Mouse (Mus musculus) stomach, embryonic 14.5 days (tissue): ENCODE measurements around the gene Hist1h2an. TPM values are rescaled to one million over a fixed set of nuclear protein-coding genes. Genes with fewer than 3 reads are reported as not detected.
"Not testable (repeated sequence)": the region's sequence is repeated elsewhere in the genome, so short reads cannot be mapped to it uniquely, and the experiment has no call there.

Experiments
- ATAC-seq: fragments of 200-750 bp; cut with Nextera tagmentation; 2 replicates; pipeline ENCODE4 v1.8.0; 2017; ENCODE audit warnings: low read depth, moderate TSS enrichment; ENCODE audit not compliant: insufficient number of reproducible peaks, insufficient read depth, low FRiP score
- H3K27ac ChIP-seq: fragments of 300-500 bp; sonication (generic); 2 replicates; pipeline ENCODE4 v1.5.1; 2014; ENCODE audit warnings: mild to moderate bottlenecking, low read length, moderate library complexity, mixed read lengths
- H3K27me3 ChIP-seq: fragments of 300-500 bp; sonication (generic); 2 replicates; pipeline ENCODE4 v1.6.1; 2014; ENCODE audit warnings: low read length, control low read depth, mixed read lengths; ENCODE audit not compliant: control insufficient read depth, insufficient read depth
- H3K36me3 ChIP-seq: fragments of 300-500 bp; sonication (generic); 2 replicates; pipeline ENCODE4 v1.6.1; 2014; ENCODE audit warnings: mild to moderate bottlenecking, control low read depth, low read length, moderate library complexity, mixed read lengths; ENCODE audit not compliant: control insufficient read depth, insufficient read depth
- H3K4me1 ChIP-seq: fragments of 300-500 bp; sonication (generic); 2 replicates; pipeline ENCODE4 v1.6.1; 2014; ENCODE audit warnings: low read length, control low read depth, mixed read lengths; ENCODE audit not compliant: control insufficient read depth, insufficient read depth
- H3K4me2 ChIP-seq: fragments of 300-500 bp; sonication (generic); replicated peaks from 2 replicates; pipeline ENCODE4 v1.6.1; 2014; ENCODE audit warnings: low read depth, low read length, control low read depth
- H3K4me3 ChIP-seq: fragments of 300-500 bp; sonication (generic); 2 replicates; pipeline ENCODE4 v1.5.1; 2014; ENCODE audit warnings: low read depth, low read length, control low read depth
- H3K9ac ChIP-seq: fragments of 300-500 bp; sonication (generic); replicated peaks from 2 replicates; pipeline ENCODE4 v1.6.1; 2014; ENCODE audit warnings: low read depth, mild to moderate bottlenecking, control low read depth, low read length, moderate library complexity, mixed read lengths
- H3K9me3 ChIP-seq: fragments of 300-500 bp; sonication (generic); 2 replicates; pipeline ENCODE4 v1.6.1; 2016; ENCODE audit warnings: low read depth, low read length, control low read depth; ENCODE audit not compliant: control insufficient read depth
- WGBS: fragments of 180-500 bp; shearing (Covaris S2); extraction: QIAGEN DNeasy Blood & Tissue Kit; methylation state at CpG from one replicate; pipeline ENCODE4 v1.1.7; 2014; 5-methylcytosine and 5-hydroxymethylcytosine counted together
- polyA plus RNA-seq: library from polyadenylated mRNA; unstranded; fragments of >200 nt; fragmentation: Nextera tagmentation; extraction: Ambion mirVana; gene quantifications from 2 replicates; pipeline ENCODE4 v1.2.1, GENCODE M21; 2014

Gene Hist1h2an
- polyA plus RNA-seq, 1 experiment from 2014 or later: 11.4 TPM

DNA sequence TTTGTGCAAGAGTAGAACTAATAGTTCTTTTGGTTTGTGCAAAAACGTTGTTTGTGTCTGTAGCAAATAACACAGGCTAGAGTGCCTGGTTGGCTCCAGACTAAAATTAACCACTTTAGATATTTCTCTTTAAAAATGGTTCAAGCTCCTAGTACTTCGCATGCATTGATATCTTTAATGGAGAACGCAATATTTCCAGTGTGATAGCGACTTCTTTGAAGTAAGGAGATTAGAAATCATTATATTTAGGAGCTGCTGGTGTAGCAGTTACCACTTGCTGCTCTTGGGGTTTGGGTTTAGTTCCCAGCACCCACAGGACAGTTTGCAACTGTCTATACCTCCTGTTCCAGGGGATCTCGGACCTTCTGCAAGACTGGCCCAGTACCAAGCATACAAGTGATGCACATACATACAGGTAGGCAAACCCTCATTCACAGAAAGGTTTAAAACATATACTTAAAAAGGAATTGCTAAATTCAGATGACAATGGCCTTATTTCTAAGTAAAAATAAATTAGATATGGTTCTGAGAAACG, 5.9 kb downstream of the Hist1h2an start:
- Histone ChIP-seq H3K36me3 (no peaks in the 10 kb centered on the region), H3K27me3 (no peaks in the 10 kb centered on the region), H3K27ac (peak overlapping the region; percentile 97; the same call in 1 of the 2 replicates), H3K4me2 (peak overlapping the region; percentile 98), H3K9me3 (no peaks in the 10 kb centered on the region), H3K9ac (no peak overlapping the region), H3K4me3 (peak overlapping the region; percentile 65), H3K4me1 (peaks cover 13% of the 10 kb centered on the region; the same call in 1 of the 2 replicates)
- ATAC-seq: no peak
- WGBS: 41% methylated on average over 6 of the region's 6 CpGs

DNA sequence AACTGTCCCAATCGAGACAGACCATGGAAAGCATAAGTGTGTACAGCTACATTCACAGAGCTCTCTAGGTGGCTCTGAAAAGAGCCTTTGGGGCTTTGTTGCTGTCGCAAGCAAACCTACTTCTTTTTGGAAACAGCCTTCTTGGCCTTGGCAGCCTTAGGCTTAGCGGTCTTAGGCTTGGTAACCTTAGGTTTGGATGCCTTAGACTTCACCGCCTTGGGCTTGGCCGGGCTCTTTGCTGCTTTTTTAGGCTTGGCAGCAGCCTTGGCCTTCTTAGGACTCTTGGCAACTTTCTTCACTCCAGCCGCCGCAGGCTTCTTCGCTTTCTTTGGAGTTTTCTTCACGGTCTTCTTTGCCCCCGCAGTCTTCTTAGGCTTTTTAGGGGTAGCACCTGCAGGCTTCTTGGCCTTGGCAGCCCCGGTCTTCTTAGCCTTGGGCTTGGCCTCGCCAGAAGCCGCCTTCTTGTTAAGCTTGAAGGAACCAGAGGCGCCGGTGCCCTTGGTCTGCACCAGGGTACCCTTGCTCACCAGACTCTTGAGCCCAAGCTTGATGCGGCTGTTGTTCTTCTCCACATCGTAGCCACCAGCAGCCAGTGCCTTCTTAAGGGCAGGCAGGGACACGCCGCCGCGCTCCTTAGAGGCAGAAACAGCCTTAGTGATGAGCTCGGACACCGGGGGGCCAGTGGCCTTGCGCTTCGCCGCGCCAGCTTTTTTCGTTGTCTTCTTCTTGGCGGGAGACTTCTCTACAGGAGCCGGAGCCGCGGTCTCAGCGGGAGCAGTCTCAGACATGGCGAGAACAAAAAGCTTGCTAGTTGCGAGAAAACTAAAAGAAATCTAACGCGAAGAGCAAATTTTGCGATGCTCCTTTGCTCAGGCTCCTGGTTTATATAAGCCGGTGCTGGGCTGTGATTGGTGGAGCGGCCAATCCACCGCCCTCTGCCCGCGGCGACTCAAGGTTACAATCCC, 7.0 kb downstream of the Hist1h2an start, which contains the start of gene Hist1h1b:
TSS of gene Hist1h1b (minus strand) at position 859 of the 965 bp plus-strand sequence.
- H3K4me1 ChIP-seq: peaks cover 7% of the 10 kb centered on the region; the same call in 1 of the 2 replicates
- no peaks in the 10 kb centered on the region for H3K9me3 ChIP-seq
- under 1% methylated on average over 44 of the region's 44 CpGs for WGBS
- H3K27me3 ChIP-seq: no peaks in the 10 kb centered on the region
- peak within 1 kb of the TSS; percentile 97 for H3K27ac ChIP-seq
- H3K36me3 ChIP-seq: no peaks in the 10 kb centered on the region
- peak within 1 kb of the TSS; percentile 89 for H3K9ac ChIP-seq
- peak; percentile 42; the same call in 1 of the 2 replicates for ATAC-seq
- H3K4me2 ChIP-seq: peak within 1 kb of the TSS; percentile 98
- peak within 1 kb of the TSS; percentile 65 for H3K4me3 ChIP-seq

DNA sequence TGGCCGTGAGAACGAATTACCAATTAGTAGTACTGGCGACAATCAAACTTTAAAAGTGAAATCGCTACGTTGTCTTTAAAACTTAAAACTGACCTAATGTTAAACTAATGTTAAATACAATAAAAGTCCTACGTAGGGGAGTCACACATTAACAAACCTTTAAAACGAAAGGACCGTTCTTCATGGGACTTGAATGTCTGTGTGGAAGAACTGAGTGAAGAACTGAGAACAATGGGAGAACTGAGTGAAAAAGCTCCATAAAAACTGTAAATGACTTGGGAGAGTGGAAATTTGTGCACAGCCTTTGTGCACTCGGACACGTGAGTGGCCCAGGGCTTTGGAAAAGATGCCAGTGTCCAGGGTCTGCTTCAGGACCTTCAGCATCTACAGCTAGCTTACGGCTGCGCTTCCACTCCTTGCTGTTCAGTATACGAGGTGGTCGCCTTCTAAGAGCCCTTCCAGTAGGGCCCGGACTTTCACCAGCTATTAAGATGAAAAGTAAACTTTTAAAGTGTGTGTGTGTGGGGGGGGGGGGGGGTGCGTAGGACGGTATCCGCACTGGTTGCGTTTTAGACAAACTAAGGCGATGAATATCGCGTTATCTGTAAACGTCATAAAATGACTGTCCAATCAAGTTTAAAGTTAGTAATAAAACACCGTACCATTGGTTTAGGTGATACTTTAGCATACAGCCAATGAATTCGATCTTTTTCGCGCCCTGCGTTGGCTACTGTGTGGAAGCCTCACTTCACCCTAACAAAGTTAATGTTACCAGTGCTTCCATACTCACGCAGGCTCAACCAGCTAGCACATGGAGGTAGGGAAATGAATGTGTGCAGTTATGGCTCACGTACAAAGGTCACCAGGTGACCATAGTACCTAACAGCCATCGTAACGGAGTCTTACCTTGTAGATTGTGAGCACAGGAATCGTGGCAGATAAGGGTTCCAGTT, 7.9 kb downstream of the Hist1h2an start:
- Histone ChIP-seq H3K27me3 (no peaks in the 10 kb centered on the region), H3K27ac (peak overlapping the region; percentile 97), H3K4me2 (peak overlapping the region; percentile 98), H3K9me3 (no peaks in the 10 kb centered on the region), H3K36me3 (no peaks in the 10 kb centered on the region), H3K4me3 (peak overlapping the region; percentile 65), H3K4me1 (peaks cover 4% of the 10 kb centered on the region; the same call in 1 of the 2 replicates), H3K9ac (peak overlapping the region; percentile 89)
- peak; percentile 81 for ATAC-seq
- WGBS: 4% methylated on average over 33 of the region's 33 CpGs

DNA sequence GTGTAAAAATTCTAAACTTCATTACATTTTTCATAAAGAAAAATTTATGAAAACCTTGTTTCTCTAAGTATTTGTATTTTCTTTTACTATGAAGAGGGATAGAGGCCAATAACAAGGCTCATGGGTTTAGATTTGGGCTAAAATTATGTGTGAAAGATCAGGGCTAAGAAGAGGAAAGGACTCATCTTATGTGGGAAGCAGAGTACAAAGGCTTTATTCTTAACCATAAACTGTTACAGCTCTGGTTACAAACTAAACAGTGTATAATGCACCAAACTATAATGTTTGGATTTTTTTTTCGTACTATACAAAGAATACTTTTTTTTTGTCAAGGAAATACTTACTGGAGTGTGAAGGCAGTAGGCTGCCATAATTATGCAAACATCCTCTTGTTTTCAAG, 31.3 kb downstream of the Hist1h2an start:
- Histone ChIP-seq H3K4me3 (no peak overlapping the region; the same call in 1 of the 2 replicates), H3K4me2 (peak overlapping the region; percentile 19; the same call in 1 of the 2 replicates), H3K9me3 (no peaks in the 10 kb centered on the region), H3K27ac (no peak overlapping the region), H3K27me3 (no peaks in the 10 kb centered on the region), H3K4me1 (peaks cover 9% of the 10 kb centered on the region; the same call in 1 of the 2 replicates), H3K36me3 (no peaks in the 10 kb centered on the region), H3K9ac (no peak overlapping the region)
- no peak for ATAC-seq
- 69% methylated on average over 1 of the region's 1 CpGs for WGBS

DNA sequence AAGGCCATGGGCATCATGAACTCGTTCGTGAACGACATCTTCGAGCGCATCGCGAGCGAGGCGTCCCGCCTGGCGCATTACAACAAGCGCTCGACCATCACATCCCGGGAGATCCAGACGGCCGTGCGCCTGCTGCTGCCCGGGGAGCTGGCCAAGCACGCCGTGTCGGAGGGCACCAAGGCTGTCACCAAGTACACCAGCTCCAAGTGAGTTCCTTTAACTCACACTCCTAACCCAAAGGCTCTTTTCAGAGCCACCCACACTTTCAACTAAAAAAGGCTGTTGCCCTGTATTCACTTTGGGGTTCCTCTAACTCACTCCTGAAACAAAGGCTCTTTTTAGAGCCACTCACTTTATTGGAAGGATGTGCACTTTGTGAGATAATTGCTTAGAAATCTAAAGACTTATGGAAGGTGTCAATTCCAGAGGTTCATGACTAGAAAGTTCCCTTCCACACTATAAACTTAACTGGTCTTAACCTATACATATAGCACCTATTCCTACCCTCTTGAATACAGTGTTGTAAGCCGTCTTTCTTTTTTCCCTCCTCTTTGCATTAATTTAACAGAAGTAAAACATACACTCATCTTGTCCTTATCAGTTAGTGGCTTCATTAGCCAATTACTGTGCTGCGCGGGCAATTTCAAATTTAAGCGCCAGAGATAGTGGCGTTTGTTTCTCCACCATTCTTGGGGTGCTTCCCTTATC, 32.6 kb downstream of the Hist1h2an start:
- Histone ChIP-seq H3K9ac (peak overlapping the region; percentile 40), H3K4me2 (peak overlapping the region; percentile 62), H3K27ac (peak overlapping the region; percentile 91), H3K4me3 (peak overlapping the region; percentile 45)
- not testable (repeated sequence) for H3K9me3 ChIP-seq, H3K27me3 ChIP-seq, H3K4me1 ChIP-seq, ATAC-seq, H3K36me3 ChIP-seq
- WGBS: 0% methylated on average over 22 of the region's 26 CpGs

DNA sequence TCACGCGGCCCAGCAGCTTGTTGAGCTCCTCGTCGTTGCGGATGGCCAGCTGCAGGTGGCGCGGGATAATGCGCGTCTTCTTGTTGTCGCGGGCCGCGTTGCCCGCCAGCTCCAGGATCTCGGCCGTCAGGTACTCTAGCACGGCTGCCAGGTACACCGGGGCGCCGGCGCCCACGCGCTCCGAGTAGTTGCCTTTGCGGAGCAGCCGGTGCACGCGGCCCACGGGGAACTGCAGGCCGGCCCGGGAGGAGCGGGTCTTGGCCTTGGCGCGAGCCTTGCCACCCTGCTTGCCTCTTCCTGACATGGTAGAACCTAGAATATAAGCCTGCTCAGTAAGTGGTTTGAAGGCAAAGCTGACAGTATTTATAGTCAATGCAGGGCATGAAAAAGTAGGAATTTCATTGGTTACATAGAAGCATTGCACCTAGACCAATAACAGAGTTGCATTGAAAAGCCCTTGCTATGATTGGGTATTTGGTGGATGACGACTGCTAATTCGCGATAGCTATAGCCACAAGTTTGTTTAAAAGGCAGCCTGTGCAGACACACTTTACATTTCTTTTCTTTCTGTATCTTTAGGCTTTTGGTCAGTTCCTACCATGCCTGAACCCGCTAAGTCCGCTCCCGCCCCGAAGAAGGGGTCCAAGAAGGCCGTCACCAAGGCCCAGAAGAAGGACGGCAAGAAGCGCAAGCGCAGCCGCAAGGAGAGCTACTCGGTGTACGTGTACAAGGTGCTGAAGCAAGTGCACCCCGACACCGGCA, 33.3 kb downstream of the Hist1h2an start, which contains the start of the genes Hist1h2ak and Hist1h2bn:
TSS of gene Hist1h2ak (minus strand) at position 304 of the 762 bp plus-strand sequence.
TSS of gene Hist1h2bn (plus strand) at position 600 of the 762 bp plus-strand sequence.
- peak; percentile 95 for ATAC-seq
- not testable (repeated sequence) for H3K27me3 ChIP-seq, H3K36me3 ChIP-seq, H3K4me1 ChIP-seq, H3K9me3 ChIP-seq
- H3K4me2 ChIP-seq: peak within 1 kb of the TSS; percentile 62
- H3K9ac ChIP-seq: peak within 1 kb of the TSS; percentile 45
- H3K4me3 ChIP-seq: peak within 1 kb of the TSS; percentile 45
- WGBS: under 1% methylated on average over 43 of the region's 50 CpGs
- peak within 1 kb of the TSS; percentile 91 for H3K27ac ChIP-seq

DNA sequence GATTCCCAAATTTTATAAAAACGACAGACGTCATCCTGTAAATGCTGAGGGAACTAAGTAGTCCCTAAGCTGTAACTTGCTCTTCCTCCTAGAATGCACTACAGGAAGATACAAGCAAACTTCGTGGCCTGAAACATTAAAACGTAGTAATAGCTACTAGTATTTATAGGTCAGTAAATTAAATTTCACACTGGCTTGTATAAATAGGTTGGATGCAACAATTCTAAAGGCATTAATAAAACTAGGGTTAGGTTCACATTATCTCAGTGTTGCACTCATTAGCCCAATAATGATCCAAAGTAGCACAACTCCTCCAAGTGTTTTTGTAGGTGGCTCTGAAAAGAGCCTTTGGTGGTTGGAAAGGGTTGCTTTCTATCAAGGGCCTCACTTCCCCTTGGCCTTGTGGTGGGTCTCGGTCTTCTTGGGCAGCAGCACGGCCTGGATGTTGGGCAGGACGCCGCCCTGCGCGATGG, 33.9 kb downstream of the Hist1h2an start:
- ATAC-seq: no peak
- no peaks in the 10 kb centered on the region for H3K9me3 ChIP-seq
- H3K4me2 ChIP-seq: peak overlapping the region; percentile 62
- H3K27me3 ChIP-seq: no peaks in the 10 kb centered on the region
- H3K27ac ChIP-seq: peak overlapping the region; percentile 91
- peak overlapping the region; percentile 45 for H3K4me3 ChIP-seq
- 3% methylated on average over 6 of the region's 10 CpGs for WGBS
- no peaks in the 10 kb centered on the region for H3K36me3 ChIP-seq
- H3K9ac ChIP-seq: peak overlapping the region; percentile 45
- peaks cover 11% of the 10 kb centered on the region; the same call in 1 of the 2 replicates for H3K4me1 ChIP-seq
